Mouse (Mus musculus) ovary, postnatal 36 days (tissue): ENCODE data around the gene Klhl29.

ENCODE experiments used
- DNase-seq: peaks from one replicate; pipeline ENCODE4 v3.0.0; 2022; ENCODE audit warnings: low spot score, mixed read lengths

Gene Klhl29

GRCm38 (mm10) chr12:5120249-5120648, 255.2 kb downstream of the Klhl29 start:
- DNase-seq: no peak

GRCm38 (mm10) chr12:5119726-5120125, 255.8 kb downstream of the Klhl29 start:
- peak; percentile 96 for DNase-seq

GRCm38 (mm10) chr12:5119286-5119685, 256.2 kb downstream of the Klhl29 start:
- DNase-seq: no peak

GRCm38 (mm10) chr12:5116605-5117004, 258.9 kb downstream of the Klhl29 start:
- no peak for DNase-seq

- no peak for DNase-seq
Observed at GRCm38 (mm10) chr12:5114631-5115030, 260.9 kb downstream of the Klhl29 start.

GRCm38 (mm10) chr12:5111343-5111742, 264.1 kb downstream of the Klhl29 start:
- peak; percentile 18 for DNase-seq

GRCm38 (mm10) chr12:5108613-5109012, 266.9 kb downstream of the Klhl29 start:
- DNase-seq: no peak

GRCm38 (mm10) chr12:5107795-5108194, 267.7 kb downstream of the Klhl29 start:
- no peak for DNase-seq

- no peak for DNase-seq
Observed at GRCm38 (mm10) chr12:5104422-5105052, 270.9 kb downstream of the Klhl29 start.

- peak; percentile 54 for DNase-seq
Observed at GRCm38 (mm10) chr12:5101411-5102024, 274.0 kb downstream of the Klhl29 start.

- no peak for DNase-seq
Observed at GRCm38 (mm10) chr12:5099572-5099971, 275.9 kb downstream of the Klhl29 start.

- no peak for DNase-seq
Observed at GRCm38 (mm10) chr12:5088639-5089038, 286.8 kb downstream of the Klhl29 start.

- DNase-seq: no peak
Observed at GRCm38 (mm10) chr12:5087787-5088519, 287.5 kb downstream of the Klhl29 start.

- no peak for DNase-seq
Observed at GRCm38 (mm10) chr12:5084714-5085113, 290.8 kb downstream of the Klhl29 start.

GRCm38 (mm10) chr12:5081480-5081879, 294.0 kb downstream of the Klhl29 start:
- DNase-seq: no peak

GRCm38 (mm10) chr12:5073191-5073590, 302.3 kb downstream of the Klhl29 start:
- DNase-seq: no peak

- no peak for DNase-seq
Observed at GRCm38 (mm10) chr12:5070131-5070530, 305.4 kb downstream of the Klhl29 start.

- DNase-seq: no peak
Observed at GRCm38 (mm10) chr12:5067590-5067989, 307.9 kb downstream of the Klhl29 start.

- DNase-seq: no peak
Observed at GRCm38 (mm10) chr12:5048104-5048503, 327.4 kb downstream of the Klhl29 start.

- no peak for DNase-seq
Observed at GRCm38 (mm10) chr12:5044141-5044540, 331.3 kb downstream of the Klhl29 start.

GRCm38 (mm10) chr12:5038008-5038407, 337.5 kb downstream of the Klhl29 start:
- no peak for DNase-seq

- DNase-seq: no peak
Observed at GRCm38 (mm10) chr12:5029035-5029434, 346.4 kb downstream of the Klhl29 start.
